Mouse (Mus musculus): ENCODE results near the gene Nav1.
A peak's percentile ranks its signal among the peaks of the same experiment; 100 is the strongest.

Nav1 gene

GRCm38 (mm10) chr1:135550886-135551285, 56.2 kb downstream of the Nav1 start:
- DNase-seq (ENCODE audit: low spot score) = no peak

GRCm38 (mm10) chr1:135548750-135549149, 58.3 kb downstream of the Nav1 start:
- peak; percentile 80 for DNase-seq (ENCODE audit: low spot score)

- no peak for DNase-seq (ENCODE audit: low spot score)
Observed at GRCm38 (mm10) chr1:135546099-135546498, 61.0 kb downstream of the Nav1 start.

GRCm38 (mm10) chr1:135544504-135545146, 62.5 kb downstream of the Nav1 start:
- DNase-seq (ENCODE audit: low spot score) = peak; percentile 78

GRCm38 (mm10) chr1:135542841-135543810, 64.0 kb downstream of the Nav1 start:
- no peak for DNase-seq (ENCODE audit: low spot score)

GRCm38 (mm10) chr1:135542080-135542479, 65.0 kb downstream of the Nav1 start:
- no peak for DNase-seq (ENCODE audit: low spot score)

GRCm38 (mm10) chr1:135540270-135540669, 66.8 kb downstream of the Nav1 start:
- peak; percentile 74 for DNase-seq (ENCODE audit: low spot score)

GRCm38 (mm10) chr1:135538441-135539265, 68.4 kb downstream of the Nav1 start:
- DNase-seq (ENCODE audit: low spot score) = no peak

GRCm38 (mm10) chr1:135536822-135537221, 70.3 kb downstream of the Nav1 start:
- no peak for DNase-seq (ENCODE audit: low spot score)

GRCm38 (mm10) chr1:135536326-135536725, 70.8 kb downstream of the Nav1 start:
- no peak for DNase-seq (ENCODE audit: low spot score)

GRCm38 (mm10) chr1:135535256-135535655, 71.8 kb downstream of the Nav1 start:
- peak; percentile 42 for DNase-seq (ENCODE audit: low spot score)

GRCm38 (mm10) chr1:135534782-135535181, 72.3 kb downstream of the Nav1 start:
- DNase-seq (ENCODE audit: low spot score) = no peak

GRCm38 (mm10) chr1:135534070-135534469, 73.0 kb downstream of the Nav1 start:
- no peak for DNase-seq (ENCODE audit: low spot score)

GRCm38 (mm10) chr1:135532383-135532782, 74.7 kb downstream of the Nav1 start:
- no peak for DNase-seq (ENCODE audit: low spot score)

GRCm38 (mm10) chr1:135531981-135532380, 75.1 kb downstream of the Nav1 start:
- no peak for DNase-seq (ENCODE audit: low spot score)

GRCm38 (mm10) chr1:135531081-135531480, 76.0 kb downstream of the Nav1 start:
- DNase-seq (ENCODE audit: low spot score) = peak; percentile 55

GRCm38 (mm10) chr1:135524518-135524860, 82.6 kb downstream of the Nav1 start:
- DNase-seq (ENCODE audit: low spot score) = no peak

GRCm38 (mm10) chr1:135523780-135524517, 83.1 kb downstream of the Nav1 start:
- DNase-seq (ENCODE audit: low spot score) = no peak

- no peak for DNase-seq (ENCODE audit: low spot score)
Observed at GRCm38 (mm10) chr1:135523344-135523743, 83.8 kb downstream of the Nav1 start.

- DNase-seq (ENCODE audit: low spot score) = no peak
Observed at GRCm38 (mm10) chr1:135520550-135521168, 86.4 kb downstream of the Nav1 start.

- no peak for DNase-seq (ENCODE audit: low spot score)
Observed at GRCm38 (mm10) chr1:135518661-135519060, 88.4 kb downstream of the Nav1 start.

Data from ovary, postnatal 36 days (tissue).